Mouse (Mus musculus) myocyte (in vitro differentiated cells): ENCODE results near the gene Nup214.

Experiments used
- E2F4 ChIP-seq: IDR thresholded peaks from one replicate; pipeline ENCODE4 v1.6.1; 2011; ENCODE audit warnings: mild to moderate bottlenecking, control low read depth, moderate library complexity; ENCODE audit not compliant: insufficient read depth
- REST ChIP-seq: IDR thresholded peaks from one replicate; pipeline ENCODE4 v1.6.1; 2011; ENCODE audit warnings: mild to moderate bottlenecking, control low read depth, moderate library complexity; ENCODE audit not compliant: insufficient read depth, insufficient read length
- USF1 ChIP-seq: IDR thresholded peaks from one replicate; pipeline ENCODE4 v1.6.1; 2011; ENCODE audit warnings: low read depth, mild to moderate bottlenecking, control low read depth, moderate library complexity

GRCm38 (mm10) chr2:32058241-32058640 lies 84.0 kb downstream of the Nup214 start:
- TF ChIP-seq E2F4: no peak
- no peak for TF ChIP-seq REST
- TF ChIP-seq USF1: no peak
